Mouse (Mus musculus) kidney, adult 18-20 months (tissue): Measurements from ENCODE around the gene 4931414P19Rik.
A peak's percentile ranks its signal among the peaks of the same experiment; 100 is the strongest.

Experiments used
- DNase-seq: peaks from one replicate; pipeline ENCODE4 v3.0.0; 2021

Gene 4931414P19Rik

GRCm38 (mm10) chr14:54579638-54580037 lies 26.2 kb downstream of the 4931414P19Rik start:
- DNase-seq, result no peak

DNA sequence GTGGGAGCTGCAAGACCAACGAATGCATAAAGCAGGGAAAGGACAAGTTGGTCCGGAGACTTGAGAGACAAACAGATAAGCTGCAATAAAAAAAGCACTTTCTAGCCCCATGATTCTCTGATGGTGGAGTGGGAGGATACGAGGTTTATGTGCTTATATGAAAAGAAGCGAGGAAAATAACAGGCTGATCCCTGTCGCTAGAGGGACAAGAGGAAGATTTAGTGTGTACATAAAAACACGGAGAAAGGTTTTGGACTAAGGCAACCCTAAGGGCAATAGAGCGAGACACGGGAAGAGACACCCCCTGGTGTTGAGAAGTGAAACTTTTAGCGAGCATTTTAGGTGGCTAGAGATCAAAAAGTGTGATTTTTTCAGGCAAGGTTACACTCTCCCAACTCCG lies 27.7 kb downstream of the 4931414P19Rik start:
- DNase-seq, result no peak

DNA sequence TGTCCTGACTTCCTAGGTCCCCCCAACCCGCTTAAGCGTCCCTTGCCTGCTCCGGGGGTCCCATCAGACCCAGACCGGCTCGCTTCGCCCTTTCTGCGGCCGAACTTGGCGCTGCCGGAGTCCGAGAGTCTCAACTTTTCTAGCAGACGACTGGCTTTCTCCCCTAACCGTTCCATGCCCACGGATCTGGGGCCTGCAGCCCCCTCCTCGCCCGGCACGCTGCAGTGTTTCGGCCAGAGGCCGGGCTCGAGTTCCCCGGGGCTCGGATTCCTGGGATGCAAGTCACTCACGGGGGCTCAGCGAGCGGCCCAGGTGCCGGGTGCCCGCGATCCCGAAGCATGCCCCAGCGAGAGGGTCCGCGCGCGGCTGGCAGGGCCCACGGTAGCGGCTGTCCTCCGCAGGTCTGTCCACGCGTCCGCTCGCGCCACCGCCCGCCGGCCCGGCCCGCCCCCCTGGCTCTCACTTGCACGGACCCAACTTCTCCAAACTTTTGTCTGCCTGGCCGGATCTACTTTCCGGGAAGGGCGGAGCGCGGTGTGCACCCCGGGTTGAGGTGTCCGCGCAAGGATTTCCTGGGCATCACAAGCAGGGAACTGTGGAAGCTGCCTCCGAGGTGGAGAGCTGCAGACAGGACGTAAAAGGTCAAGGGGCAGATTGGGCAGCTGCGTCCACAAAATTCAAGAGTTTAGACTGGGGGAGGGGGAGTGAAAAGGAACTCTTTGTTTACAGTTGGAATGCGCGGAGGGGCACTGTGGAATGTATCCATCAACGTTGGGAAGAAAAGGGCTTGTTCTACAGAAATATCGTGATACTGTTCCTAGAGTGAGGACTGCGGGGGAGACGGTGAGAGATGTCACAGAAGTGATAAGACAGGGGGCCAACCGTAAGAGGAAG lies 28.5 kb downstream of the 4931414P19Rik start, which contains the start of gene Ajuba:
TSS of gene Ajuba (minus strand) at position 470 of the 894 bp plus-strand sequence.
- DNase-seq, result peak; percentile 94

DNA sequence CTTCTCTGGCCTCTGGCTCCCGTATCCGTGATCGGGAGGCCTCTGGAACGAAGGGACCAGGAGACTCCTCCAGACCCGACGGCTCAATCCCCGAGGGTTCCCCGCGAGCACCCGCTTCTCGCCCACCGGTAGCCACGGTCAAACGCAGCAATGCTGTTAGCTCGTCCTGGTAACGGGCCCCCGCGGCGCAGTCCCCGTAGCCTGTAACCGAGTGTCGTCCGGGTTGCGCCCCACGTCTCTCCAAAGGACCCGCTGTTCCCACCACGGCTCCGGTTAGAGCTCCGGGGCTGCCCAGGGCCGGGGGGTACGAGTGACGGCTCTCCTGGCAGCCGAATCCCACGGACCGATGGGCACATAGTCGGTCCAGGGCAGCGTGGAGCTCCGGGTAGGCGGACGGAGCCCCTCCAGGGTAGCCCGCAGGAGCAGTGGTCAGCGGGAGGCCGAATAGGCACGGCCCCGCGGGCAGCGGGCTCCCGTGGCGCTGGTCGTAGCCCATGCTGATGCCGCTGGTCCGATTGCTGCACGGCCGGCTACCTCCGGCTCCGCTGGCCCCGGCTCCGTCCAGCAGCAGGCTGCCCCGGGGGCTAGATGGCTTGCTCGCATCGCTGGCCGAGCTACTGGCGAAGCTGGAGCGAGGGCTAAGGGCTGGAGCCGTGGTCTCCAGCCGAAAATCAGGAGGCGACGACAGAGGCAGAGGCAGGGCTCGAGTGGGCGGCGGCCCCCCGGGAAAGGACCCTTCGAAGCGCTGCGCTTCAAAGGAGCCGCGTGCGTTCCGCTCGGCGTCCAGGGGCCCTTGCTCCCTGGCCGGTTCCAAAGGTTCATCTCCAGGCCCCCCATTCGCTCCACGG lies 29.3 kb downstream of the 4931414P19Rik start:
- DNase-seq, result peak; percentile 69

DNA sequence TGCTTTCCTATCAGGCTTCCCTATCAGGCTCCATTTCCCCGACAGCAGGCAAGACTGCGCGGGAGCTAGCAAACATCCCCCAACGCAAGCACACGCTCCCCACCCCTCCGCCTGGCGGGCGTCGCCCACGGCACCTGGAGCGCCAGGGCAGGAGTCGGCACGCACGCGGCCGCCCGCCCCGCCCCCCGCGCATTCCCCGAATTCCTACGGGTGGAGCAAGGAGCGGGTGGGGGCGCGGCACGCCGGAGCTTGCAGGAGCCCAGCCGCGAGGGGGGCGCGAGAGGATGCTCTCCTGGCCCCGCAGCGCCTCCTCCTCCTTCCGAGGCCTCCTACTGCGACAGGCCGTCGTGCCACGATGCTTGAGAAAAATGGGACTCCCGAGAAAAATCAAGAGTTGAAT lies 30.2 kb downstream of the 4931414P19Rik start:
- DNase-seq, result peak; percentile 88

DNA sequence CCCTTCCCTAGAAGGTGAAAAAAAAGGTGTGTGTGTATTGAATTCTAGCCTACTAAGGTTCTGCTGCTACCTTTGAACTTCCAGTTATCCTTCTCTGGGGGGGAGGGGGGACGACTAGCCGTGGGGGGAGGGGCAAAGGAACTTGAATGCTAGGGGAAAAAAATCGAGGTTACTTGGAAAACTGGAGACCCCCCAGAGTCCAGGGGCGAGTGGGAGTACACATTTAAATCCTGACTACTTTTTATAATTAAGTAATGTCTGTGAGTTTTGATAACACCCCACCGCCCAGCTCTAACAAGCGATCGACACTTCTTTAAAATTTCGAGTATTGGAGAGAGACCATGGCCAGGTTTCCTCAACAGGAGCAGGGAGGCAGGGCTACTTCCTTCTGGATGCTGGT lies 30.8 kb downstream of the 4931414P19Rik start:
- no peak for DNase-seq

GRCm38 (mm10) chr14:54574253-54574652 lies 31.5 kb downstream of the 4931414P19Rik start:
- DNase-seq, result no peak

DNA sequence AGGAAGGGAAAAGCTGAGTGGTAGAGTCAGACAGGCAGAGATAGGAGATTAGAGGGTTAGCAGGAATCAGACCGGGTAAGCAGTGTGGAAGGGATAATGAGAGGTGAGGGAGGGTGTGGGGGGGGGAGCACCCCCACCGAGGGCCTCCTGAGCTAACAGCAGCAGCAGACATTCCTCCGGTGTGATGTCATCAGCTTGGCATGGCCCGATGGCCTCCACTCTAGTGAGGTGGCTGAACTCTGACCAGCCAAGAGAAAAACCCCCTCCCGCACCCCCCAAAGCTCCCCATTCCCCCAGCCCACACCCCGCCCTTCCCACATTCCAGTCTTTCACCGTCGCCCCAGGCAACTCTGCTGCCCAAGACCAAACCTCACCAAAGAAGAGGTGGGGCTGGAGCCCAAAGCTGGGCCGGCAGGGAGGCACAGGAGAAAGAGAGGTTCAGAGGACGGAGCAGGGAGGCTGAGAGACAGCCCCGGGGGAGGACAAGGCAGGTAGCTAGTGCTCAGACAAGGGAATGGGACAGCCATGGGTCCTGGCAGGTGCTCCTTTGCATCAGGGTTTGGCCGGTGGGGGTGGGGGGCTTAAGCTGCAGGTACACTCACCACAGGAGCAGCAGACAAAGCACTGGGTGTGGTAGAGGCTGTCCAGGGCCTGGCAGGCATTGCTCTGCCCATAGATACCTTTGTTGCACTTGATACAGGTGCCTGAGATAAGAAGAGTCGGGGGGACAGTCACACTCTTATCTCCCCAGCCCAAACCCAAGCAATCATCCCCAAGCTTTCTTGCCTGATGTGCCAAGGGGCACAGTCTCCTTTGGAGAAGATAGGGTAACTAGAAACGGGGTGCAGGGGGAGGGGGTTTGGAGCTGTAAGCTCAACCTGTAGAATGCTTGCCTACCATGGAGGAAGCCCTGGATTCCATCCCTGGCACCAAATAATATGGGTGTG lies 32.7 kb downstream of the 4931414P19Rik start:
- DNase-seq, result peak; percentile 75

DNA sequence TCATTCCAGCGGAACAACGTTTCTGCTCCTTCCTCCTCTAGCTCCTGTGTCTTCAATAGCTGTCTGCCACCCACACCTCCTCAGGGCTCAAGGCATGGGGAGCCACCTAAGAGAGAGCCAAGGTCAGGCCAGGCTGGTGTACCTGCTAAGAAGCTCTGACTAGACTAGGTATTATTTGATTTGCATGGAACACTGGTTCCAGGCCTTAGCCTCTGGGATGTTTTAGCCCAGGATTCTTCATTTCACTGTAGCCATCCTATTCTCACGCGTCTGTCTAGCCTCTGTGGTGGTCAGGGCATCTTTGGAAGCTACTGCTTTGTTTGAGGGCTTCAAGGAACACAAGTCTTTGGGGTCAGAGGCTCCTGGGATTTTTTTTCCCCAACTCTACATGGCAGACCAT lies 33.7 kb downstream of the 4931414P19Rik start:
- no peak for DNase-seq

DNA sequence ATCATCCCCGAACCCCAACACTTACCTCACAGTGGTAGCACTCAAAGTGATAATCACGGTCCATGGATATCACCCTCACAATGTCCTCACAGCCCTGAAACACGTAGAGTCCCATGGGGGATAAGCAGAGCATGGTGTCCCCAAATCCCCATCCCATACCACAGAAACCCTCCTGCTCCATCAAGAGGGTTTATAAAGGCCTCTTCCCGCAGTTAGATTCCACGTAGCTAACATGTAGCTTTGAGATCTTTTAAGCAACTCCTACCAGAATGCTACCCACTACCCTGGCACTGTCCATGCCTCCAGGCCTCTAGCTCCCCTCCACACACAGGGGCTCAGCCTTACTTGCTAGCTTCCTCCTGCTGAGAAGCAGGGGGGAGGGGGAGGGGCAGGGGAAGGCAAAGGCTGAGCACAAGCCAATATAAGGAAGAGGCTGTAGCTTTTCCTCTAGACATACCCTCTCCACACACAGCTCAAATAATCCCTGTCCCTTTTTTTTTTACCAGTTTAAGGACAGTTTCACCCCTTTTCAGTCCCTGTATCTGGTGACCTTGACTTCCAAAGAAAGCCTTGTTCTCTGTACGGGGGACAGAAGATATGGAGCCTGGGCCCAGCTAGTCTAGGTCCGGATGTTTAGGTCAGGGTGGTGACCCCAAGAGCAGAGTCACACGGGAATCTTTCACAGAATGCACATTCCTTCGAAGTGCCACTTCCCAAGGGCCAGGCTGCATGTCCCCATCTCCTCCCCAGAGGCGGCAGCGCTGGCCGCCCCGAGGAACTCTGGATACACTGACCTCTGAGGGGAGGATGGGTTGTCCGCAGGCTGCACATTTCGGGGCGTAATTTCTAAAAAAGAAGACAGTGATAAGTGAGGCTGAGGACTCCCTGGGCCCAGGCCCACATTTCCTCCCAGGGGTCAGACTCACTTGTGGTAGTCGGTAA lies 36.1 kb downstream of the 4931414P19Rik start:
- no peak for DNase-seq

- peak; percentile 82 for DNase-seq
Measured at GRCm38 (mm10) chr14:54568694-54569414, 36.9 kb downstream of the 4931414P19Rik start.

DNA sequence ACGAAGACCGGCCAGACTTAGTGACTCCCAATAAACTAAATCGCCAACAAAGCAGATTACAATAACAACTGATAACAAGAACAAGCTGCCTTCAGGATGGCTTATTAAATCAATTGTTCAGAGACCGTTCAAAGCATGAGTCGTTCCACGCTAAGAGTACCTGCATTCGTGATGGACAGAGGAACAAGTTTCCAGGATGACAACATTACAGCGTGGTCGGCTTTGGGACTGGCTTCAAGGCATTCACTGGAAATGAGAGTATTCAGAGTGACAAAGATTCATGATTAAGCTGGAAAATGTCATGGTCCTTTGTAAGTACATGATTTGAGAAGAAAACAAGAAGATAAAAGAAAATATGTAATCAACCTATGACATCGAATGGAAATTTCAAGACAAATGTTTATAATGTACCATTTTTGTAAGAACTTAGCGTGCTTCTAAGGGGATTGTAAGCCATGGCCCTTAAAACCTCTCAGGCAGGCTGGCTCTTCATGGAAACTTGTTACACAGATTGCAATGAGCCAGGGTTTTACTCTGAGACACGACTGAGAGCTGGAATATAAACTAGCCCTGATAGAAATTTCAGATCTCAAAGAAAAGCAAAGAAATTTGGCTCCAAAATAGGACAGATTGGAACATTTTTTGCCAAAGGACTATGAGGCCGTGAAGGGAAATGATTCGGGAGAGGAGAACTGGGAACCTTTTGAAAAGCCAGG lies 45.1 kb downstream of the 4931414P19Rik start:
- DNase-seq, result no peak

- DNase-seq, result no peak
Measured at GRCm38 (mm10) chr14:54557330-54557729, 48.5 kb downstream of the 4931414P19Rik start.

DNA sequence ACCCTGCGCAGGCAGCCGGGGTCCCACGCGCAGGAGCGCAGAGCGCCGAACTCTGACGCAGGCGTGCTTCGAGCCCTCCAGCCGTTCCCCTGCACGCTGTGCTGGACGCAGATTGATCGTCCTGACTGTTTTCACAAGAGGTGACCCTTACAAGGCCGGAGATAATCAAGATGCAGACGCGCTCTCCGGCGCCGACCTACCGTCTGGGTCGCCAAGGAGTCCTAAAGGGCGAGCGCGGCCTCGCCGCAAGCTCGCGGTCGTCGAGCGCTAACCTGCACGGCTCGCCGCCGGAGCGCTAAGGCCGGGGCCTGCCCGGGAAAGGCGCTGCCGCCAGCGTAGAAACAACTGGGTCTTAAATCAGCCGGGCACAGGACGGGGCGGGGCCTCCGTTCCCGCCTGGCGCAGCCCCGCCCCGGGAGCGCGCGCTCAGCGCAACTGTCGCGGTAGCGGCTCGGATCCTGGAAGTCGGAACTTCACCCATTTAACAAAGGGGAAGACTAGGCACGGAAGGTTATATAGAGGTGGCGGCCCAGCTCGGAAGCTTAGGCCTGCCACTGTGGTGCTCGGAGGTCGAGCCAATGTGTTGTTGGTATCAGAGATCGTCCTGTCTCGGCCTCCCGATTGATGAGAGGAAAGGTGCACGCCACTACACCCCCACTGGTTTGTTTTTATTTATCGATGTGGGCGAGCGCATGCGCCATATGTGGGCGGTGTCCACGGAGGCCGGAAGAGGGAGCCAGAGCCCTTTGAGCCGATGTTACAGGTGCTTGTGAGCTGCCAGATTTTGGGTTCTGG lies 51.6 kb downstream of the 4931414P19Rik start, which contains the start of gene Haus4:
TSS of gene Haus4 (minus strand) at position 642 of the 795 bp plus-strand sequence.
- DNase-seq, result peak; percentile 90

GRCm38 (mm10) chr14:54553454-54553974 lies 52.3 kb downstream of the 4931414P19Rik start:
- peak; percentile 9 for DNase-seq

DNA sequence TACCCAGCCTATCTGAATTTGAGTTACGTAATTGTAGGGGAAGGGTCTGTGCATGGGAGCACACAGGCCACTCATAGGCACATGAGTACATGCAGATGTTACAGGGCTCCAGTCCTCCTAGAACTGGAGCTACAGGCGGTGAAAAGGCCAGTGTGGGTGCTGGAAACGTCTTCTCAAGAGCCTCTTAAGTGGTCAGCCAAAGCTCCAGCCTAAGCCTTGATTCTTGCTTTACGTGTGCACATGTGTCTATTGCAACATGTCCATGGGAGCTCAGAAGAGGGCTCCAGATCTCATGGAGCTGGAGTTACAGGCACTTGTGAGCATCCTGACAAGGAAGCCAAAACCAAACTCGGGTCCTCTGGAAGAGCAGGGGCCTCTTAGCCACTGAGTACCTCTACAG lies 61.1 kb downstream of the 4931414P19Rik start:
- DNase-seq, result no peak

DNA sequence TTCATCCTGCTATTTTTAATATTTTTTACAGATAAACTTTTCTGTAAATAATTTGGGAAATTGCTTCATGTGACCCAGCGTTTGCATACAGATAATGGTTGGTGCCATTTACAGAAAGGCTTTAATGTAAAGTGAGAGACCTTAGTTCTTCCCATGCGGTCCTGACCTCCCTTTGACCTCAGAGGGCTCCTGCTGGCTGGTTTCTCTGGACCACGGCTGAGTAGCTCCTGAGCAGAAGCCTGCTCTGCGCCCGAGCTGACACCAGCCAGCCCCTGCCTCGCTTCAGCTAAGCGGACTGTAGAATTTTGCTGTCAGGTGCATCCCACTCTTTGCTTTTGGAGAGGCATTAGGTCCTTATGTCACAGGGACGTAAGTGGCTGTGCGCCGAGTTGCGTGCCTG lies 65.0 kb downstream of the 4931414P19Rik start:
- DNase-seq, result no peak

- no peak for DNase-seq
Measured at GRCm38 (mm10) chr14:54538580-54538979, 67.2 kb downstream of the 4931414P19Rik start.
